Mouse (Mus musculus) left cerebral cortex, adult 8-10 months (tissue): ENCODE measurements around the gene Rpa3. TPM values are rescaled to one million over a fixed set of nuclear protein-coding genes. Genes with fewer than 3 reads are reported as not detected.

Experiments
- DNase-seq, 2 experiments: peaks; one replicate each; pipeline ENCODE4 v3.0.0; 2022; ENCODE audit warnings: low spot score in 2 of 2
- total RNA-seq, 4 experiments: library from RNA; stranded (reverse); gene quantifications; 2 replicates each; pipeline ENCODE4 v1.2.4; 2022

Rpa3 gene
- total RNA-seq, 4 experiments from 2014 or later = 14.9 to 17.9 (median 15.7) TPM

GRCm38 (mm10) chr6:8209047-8209865 lies 49.7 kb downstream of the Rpa3 start, which contains the start of gene Mios:
Gene Mios (plus strand): TSS chr6:8209222.
- DNase-seq = peak; percentile 65 to 77

Other genes starting within 250 kb of the Rpa3 start
- under 1 TPM; 0.39 to 0.62 (median 0.56) TPM for gene Col28a1, start 66.6 kb downstream of the Rpa3 start, total RNA-seq
- 10 to 100 TPM; 23.9 to 26.0 (median 25.4) TPM for gene Mios, start 50.0 kb downstream of the Rpa3 start, total RNA-seq
- gene Umad1, start 115 bp upstream of the Rpa3 start, total RNA-seq = 10 to 100 TPM; 42.1 to 56.8 (median 44.8) TPM
- 10 to 100 TPM in 2 of 4 experiments, 1 to 10 TPM in 2; 7.1 to 11.2 (median 10.4) TPM for gene Gm45062, start 277 bp upstream of the Rpa3 start, total RNA-seq